Mouse (Mus musculus): ENCODE measurements around the gene Tmem38b.

DNA sequence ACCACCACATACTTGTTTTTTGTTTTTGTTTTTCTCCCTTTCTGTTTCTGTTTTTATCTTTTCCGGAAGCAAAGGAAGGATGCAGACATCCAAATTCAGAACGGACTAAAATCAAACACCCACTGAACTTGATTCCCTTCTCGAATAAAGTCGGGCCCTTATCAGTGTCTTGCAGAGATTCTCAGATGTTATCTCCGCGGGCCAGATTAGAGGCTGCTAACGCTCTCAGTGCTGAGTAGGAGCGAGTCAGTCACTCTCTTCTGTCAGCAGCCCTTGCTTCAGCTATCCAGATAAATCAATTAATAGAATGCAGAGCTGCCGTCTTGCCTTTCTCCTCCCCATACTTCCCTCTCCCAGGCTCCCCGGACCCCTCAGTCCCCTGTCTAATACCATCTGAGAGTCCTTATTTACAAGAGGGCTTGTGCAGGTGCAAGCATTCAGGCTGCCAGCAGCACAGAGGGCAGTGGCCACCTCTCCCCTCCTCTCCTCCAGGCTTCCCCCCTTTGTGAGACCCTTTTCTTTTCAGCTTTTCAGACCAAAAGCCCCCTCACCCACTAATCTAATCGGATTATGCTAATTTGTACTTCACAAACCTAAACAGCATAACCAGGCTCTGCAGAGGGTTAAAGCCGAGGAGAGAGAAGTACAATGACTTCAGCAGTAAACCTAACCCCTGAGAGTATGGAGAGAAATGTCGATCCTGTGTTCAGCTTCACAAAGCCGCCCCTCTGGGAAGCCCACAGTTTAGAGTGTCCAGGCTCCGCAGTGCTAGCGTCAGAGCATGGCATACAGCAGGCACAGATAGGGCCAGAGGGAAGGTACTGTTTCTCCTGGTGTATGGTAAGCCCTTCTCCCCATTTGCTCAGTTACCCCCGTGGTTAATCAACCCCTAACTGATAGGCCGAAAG lies 28.7 kb upstream of the Tmem38b start:
- no peak for TF ChIP-seq CTCF (IDR thresholded peaks at IDR 0.05)
- no peak for TF ChIP-seq POLR2A (IDR thresholded peaks at IDR 0.05; ENCODE audit: insufficient read depth, low read depth, low read length)
- no peak for TF ChIP-seq EP300 (IDR thresholded peaks at IDR 0.05; ENCODE audit: insufficient read depth, low read depth, low read length)

All from heart, adult 2 months (tissue).